Mouse (Mus musculus) cerebellum, adult 11-12 months (tissue): Measurements from ENCODE around the gene Tmem206.

Source experiments
- DNase-seq: peaks from one replicate; pipeline ENCODE4 v3.0.0; 2022

Gene Tmem206

DNA sequence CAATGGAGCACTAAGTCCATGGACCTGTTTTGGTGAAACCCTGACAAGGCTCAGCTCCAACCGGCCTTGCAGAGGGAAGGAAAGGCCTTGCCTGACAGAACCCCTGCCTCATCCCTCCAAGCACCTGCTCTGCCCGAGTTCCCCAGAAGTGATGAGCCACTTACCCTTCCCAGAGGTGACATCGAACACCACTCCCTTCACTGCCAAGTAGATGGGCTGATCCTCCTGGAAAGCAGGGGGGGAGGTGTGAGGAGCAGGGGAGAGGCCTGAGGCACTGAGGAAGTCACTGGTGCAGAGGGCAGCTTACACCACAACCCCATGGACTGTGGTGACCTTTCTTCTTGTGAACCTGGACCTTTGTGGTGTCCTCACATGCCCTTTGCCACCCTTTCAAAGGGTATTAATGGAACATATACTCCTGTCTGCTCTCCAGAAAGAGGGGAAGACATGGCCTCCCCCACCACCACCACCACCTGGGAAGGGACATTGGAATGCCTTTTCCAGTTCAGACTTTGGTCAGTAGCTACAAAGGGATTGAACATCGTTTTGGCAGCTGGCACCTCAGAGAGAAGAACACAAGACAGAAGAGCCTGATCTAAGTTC is 14.3 kb upstream of the Tmem206 start:
- no peak for DNase-seq

DNA sequence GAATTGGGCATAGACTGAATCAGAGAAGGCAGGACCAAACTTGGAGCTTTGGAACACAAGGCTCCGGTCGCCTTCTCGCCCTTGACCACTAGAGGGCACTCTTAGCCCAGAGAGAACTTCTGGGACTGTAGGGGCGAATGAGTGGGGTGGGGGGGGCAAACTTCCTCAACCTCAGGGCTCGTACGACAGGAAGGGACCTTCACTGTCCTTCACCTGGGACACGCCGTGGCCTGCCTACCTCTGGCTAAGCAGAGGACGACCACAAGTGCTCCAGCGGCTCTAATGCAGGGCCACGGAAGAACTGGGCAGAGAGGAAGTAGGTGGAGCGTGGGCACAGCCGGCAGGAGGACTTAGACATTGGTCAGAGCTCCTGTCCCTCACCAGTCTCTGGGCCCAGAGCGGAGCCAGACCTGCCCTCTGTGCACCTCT is 13.2 kb upstream of the Tmem206 start:
- peak; percentile 82 for DNase-seq

DNA sequence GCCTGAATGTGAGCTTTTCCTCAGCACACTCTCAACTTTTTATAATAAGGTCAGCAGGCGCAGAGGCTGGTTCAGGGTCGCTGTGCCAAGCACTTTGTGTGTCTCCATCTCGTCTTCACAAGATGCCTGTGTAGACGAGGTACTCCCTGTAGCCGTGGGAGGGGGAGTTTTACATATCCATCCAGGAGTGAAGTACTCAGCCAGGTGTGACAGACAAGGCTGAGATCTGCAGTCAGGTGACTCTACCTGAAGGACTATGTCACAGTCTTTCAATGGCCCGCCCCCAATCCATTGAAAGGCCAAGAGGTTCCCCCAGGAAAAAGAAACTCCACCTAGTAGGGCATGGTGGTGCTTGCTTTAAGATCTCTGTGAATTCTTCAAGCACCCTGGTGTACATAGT is 12.6 kb upstream of the Tmem206 start:
- DNase-seq = no peak

DNA sequence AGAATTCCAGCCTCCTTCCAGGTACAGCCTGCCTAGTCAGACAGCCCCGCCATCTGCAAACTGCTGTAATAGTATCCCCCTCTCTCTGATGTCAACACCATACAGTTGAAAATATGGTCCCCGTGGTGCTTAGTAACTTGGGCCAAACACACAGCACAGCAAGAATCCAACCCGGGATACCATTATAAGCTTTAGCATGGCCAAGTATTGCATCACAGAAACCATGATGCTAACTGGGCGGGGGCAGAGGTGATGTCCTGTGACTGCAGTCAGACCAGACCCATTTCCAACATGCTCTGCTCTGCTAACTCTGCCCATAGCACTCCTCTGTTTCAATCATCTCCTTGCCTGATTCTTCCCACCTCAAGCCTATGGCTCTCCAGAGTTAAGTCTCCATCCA is 11.8 kb upstream of the Tmem206 start:
- no peak for DNase-seq

DNA sequence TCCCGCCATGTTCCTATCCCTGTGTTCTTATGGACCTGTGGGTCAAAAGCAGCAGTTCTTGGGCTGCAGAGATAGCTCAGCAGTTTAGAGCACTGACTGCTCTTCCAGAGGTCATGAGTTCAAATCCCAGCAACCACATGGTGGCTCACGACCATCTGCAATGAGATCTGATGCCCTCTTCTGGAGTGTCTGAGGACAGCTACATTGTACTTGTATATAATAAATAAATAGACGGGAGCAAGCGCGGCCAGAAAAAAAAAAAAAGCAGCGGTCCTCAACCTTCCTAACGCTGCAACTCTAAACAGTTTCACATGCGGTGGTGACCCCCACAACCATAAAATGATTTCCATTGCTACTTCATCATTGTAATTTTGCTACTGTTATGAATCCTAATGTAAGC is 8.9 kb upstream of the Tmem206 start:
- DNase-seq = no peak

DNA sequence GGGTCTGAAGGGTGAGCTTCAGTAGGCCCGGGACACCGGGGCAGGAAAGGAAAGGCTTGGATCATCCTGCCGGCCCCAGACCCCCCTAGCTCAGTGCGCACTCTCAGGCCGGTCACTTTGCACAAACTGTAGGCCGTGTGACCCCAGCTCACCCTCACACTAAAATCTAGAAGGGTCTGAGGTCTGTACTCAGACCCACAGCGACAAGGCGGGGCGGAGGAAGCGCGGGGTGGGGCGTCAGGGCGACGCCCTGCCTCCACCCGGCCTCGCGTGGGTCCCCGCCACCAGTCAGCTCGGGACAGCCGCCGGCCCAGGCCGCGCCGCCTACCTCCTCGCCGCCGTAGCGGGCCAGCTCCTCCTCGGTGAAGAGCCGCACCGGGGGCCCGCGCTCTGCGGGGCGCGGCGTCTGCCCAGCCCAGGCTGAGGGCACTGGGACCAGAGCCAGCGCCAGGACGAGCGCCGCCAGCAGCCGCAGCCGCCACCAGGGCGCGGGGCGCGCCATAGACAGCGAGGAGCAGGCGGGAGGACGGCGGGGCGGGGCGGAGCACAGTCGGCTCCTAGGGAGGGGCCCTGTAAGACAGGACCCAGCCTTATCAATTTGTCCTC is 8.0 kb upstream of the Tmem206 start, which contains the start of gene Nenf:
TSS of gene Nenf (minus strand) at position 604 of the 606 bp plus-strand sequence.
- DNase-seq = peak; percentile 85

DNA sequence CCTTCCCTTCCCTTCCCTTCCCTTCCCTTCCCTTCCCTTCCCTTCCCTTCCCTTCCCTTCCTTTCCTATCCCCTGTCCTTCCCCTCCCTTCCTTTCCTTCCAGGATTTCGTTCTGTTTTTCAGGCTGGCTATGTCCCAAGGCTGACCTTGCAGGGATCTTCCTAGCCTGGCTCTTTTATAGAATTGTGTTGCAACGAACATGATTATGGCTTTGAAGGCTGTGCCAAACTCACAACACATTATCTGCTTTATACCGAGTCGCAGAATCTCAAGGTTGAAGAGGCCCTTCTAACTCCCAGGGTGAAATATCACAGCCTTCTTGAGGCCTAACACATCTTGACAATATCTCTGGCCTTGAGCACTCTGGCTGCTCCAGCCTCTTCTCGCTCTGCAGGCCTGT is 7.0 kb upstream of the Tmem206 start:
- no peak for DNase-seq

DNA sequence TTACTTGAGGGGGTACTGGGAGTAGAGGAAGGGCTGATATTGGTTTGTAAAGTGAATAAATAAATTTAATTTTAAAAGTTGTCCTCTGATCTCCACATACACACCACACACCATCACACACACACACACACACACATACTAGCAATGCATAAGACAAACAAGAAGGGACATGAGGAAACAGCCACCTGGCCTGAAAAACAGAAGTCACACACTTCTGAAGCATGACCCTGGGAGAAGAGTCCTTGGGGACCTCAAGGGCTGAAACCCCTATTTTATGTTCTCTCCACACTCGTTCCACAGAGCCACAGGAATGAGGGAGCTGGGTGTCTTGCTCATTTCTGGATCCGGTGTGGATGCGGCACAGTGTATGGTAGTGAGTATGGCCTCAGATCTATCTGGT is 2.3 kb upstream of the Tmem206 start:
- no peak for DNase-seq

DNA sequence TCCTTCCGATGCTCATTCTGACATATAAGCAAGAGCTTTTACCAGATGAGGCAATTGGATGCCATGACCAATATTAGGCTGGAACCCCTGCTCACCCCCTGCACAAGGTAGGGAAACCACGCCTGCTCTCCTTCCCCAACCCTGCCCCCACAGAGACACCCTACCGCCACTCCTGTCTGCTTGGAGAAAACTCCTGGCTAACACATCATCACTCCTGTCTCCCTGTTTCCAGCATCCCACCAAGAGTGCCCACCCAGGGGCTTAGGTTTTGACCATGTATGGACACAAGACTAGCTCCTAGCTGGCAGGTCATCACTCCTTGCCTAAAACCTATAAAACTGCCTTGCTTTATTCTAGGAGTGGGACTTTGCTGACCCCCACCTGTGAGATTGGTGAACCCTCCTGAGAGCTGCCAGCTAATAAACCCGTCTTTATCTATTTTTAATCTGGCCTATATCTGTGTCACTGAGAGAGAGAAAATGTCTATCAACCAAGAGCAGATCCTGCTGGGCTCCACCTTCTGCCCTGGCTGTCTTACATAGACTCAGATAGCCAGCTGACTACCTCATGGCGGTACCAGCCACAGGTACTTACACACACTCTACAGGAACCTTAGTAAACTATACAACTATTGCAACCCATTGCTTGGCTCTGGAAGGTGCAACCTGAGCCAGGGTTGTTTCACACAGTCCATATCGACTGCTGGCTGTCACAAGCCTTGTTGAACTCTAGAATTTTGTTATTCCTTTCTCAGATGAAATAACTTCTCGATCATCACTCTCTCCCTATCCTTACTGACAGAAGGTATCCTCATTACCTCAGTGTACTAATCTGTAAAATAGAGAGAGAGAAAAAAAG is 750 bp upstream of the Tmem206 start:
- DNase-seq = peak; percentile 51

DNA sequence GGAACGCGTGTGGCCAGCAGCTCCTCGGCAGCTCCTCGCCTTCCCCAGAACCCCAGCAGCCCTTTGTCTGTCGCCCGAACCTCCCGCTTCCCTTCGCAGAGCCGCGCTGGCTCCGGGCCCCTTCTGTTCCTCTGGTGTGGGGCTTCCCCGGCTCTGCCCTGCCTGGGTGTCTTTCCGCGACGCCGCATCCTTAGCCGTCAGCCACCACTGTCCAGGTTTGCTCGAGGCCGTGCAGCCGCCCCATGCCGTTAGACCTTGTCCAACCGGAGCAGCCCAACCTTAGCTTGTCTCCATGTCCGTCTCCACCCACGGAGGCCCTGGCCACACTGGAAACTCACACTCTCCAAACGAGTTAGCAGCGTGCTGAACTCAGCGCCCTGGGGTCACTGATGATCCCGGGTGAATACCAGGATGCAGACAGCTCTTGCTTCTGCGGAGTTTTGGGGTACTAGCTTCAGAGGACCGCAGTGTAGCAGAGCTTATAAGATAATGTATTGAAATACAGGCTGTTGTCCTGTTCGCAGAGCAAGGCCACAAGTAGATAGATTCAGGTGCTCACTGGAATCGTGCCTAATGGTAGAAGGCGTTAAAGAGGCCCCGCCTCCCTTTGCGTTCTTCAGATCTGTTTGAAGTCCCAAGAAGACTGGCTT is 646 bp downstream of the Tmem206 start:
- DNase-seq = peak; percentile 45

DNA sequence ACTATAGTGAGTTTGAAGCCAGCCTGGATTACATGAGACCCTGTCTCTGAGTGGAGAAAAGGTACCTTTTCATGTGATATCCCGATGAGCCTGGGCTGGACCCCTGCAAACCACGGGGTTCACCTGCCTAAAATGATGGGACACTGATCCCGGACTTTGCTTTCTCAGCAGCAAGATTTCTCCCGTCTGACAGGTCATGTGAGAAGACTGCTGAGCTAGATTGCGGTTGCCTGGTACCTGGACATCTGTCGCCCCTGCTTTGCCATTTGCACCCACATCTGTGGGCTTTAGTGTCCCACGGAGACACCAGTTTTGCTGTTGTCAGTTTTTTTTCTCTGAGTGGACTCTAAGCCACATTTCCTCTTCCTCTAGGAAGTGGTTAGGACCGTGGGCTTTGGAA is 1.5 kb downstream of the Tmem206 start:
- DNase-seq = no peak

DNA sequence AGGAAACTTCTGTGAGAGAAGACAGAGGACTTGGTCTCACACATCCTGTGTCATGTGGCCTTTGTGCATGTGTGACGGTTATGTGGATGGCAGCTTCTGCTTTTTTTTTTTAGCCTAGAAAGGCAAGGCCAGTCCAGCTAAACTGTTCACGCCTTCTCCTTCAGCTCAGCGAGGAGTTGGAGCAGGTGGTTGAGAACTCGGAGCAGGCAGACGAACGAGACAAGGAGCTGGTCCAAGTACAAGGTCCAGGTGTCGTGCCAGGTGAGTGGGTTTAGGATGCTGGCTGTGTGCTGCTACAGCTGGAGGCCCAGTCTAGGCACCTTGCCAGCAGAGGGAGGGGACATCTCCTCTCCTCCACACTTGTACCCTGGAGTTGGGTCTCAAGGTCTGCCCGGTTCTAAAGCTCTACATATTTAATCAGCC is 2.3 kb downstream of the Tmem206 start:
- DNase-seq = peak; percentile 48

DNA sequence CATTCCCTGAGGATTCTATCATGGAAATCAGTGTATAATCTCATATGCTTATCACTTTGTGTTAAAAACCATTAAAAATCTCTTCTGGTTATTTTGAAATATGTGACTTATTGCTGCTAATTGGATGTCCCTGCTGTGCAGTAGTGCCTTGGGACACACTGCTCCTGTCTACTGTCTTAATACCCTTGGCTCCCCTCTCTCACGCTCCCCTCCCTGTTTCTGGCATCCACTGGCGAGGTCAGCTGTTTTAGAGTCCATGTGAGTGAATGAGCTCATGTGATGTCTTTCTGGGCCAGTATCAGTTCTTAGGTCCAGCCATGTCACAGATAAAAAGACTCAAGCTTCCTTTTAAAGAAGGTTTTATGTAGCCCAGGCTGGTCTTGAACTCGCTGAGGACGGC is 4.6 kb downstream of the Tmem206 start:
- no peak for DNase-seq

DNA sequence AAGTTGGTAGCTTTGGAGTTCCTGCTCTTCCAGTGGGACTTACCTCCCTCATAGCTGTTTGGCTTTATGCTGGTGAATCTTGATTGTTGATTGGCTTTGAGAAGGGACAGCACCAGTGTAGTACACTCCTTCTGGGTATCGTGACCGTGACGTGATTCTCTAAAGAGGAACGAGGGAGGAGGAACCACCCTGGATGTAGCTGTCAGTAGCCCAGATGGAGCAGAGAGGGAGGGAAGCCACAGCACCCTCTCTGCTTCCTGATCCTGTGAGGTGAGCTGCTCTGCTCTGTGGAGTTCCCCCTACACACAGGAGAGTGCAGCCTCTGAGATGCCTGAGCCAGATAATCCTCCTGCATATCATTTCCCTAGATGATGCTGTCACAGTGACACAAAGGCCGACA is 8.8 kb downstream of the Tmem206 start:
- DNase-seq = no peak

DNA sequence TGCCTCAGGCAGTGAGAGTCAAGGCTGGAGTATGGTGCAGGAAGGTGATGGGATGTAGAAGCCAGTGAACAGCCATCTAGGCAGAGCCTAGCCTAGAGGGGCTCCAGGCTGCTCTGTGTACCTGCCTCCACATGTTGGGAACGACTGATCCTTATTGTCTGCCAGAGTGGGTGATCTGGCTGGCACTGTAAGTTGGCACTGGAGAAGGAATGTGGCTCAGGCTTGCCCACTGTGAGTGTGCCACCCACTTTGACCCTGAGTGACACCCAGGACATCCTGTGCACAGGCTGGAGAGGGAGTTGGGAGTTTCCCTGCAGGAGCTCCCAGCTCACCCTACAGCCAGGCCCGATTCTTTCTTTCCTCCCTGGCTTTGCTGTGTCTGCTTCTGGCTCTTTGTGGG is 14.2 kb downstream of the Tmem206 start:
- DNase-seq = no peak

DNA sequence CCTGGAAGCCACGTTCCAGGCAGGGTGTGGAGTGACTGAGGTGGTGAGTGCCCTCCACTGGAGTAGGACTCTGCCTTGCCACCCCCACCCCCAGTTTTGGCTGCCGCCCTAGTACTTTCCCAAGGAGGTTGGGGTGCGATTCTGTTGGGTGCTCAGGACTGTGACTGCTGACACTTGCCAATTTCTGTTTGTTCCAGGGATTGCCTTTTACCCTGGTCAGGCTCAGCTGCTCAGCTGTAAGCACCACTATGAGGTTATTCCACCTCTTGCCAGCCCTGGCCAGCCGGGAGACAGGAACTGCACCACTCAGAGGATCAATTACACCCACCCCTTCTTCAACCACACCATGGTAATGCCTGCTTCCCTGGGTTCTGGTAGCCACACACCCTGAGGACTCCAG is 14.8 kb downstream of the Tmem206 start:
- no peak for DNase-seq

DNA sequence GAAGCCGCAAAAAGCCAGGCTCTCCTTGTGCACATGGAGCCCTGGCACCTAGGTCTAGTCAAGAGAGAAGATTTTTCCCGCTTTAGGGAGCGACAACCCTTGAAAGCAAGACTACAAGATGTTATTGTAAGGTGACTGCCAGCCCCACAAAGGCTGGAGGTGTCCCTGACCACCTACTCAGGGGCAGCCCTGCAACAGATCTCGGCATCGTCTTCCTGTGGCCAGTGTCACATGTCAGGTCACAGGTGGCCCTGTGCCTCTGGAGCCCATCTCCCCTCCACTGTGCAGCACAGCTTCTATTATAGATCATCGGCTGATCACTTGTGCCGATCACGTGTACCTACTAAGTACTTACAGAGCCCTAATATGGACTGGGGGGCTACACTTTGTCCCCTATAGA is 21.9 kb downstream of the Tmem206 start:
- DNase-seq = no peak

DNA sequence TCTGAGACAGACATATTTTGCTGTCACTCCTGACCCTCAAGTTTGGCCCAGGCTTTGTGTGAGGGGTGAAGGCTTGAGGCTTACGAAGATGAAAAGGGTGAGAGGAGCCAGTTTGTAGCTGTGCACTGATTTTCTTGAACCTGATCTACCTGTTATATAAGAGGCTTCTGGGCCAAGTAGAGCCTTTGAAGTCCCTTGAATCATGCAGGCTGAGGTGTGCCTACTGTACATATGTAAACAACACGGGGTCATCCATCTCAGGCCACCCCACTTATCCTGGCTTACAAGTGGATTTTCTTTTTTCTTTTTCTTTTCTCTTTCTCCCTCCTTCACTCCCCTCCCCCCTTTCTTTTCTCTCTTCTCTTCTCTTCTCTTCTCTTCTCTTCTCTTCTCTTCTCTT is 22.9 kb downstream of the Tmem206 start:
- DNase-seq = no peak

DNA sequence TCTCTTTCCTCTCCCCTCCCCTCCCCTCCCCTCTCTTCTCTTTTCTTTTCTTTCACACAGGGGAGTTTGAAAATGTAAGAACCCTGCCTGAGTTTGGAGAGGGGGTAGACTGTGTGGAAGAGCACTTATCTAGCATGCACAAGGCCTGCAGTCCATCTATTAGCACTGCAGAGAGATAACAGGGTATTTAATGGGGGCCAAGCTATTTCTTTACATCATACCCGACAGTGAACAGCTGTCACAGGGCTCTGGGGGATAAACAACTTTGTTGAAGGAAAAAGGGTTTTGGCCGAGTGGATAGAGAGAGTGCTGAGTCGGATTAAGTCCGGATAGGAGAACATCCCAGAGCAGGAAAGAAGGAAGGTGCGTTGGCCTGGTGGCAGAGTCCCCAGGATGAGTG is 23.3 kb downstream of the Tmem206 start:
- DNase-seq = no peak

DNA sequence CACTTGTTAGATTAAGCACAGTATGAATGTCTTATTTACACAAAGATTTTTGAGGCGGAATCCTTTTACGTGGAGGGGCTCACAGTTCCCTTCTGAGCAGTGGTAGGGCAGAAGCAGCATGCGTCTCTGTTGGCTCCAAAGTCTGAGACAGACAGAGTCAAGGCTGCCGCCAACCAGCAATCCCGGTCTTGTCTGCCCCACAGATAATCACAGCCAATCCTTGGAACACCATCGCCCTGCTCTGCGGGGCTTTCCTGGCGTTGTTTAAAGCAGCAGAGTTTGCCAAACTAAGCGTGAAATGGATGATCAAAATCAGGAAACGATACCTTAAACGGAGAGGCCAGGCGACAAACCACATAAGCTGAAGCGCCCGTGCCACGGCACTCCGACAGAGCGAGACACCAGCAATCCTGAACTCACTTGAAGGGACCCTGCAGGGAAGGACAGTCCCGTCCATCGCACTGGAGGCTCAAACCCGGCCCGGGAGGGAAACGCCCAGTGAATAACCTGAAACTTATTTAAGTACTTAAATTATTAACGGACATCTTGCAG is 23.9 kb downstream of the Tmem206 start:
- no peak for DNase-seq

DNA sequence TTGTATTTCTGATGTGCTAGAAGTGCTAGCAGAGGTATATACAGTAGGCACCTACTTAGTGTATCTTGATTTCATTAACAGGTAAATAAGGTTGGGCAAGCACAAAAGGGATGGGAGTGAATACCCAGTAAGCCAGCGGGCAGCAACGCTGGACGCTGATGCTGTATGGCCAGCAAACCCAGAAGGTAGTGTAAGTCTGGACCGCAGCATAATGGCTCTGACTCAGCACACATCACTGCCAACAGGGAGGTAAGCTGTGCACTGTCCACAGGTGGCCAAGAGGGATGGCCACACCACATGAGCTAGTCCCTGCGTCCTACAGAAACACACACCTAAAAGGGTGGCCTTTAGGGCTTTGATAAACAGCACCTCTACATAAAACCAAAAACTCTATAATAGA is 24.6 kb downstream of the Tmem206 start:
- no peak for DNase-seq

DNA sequence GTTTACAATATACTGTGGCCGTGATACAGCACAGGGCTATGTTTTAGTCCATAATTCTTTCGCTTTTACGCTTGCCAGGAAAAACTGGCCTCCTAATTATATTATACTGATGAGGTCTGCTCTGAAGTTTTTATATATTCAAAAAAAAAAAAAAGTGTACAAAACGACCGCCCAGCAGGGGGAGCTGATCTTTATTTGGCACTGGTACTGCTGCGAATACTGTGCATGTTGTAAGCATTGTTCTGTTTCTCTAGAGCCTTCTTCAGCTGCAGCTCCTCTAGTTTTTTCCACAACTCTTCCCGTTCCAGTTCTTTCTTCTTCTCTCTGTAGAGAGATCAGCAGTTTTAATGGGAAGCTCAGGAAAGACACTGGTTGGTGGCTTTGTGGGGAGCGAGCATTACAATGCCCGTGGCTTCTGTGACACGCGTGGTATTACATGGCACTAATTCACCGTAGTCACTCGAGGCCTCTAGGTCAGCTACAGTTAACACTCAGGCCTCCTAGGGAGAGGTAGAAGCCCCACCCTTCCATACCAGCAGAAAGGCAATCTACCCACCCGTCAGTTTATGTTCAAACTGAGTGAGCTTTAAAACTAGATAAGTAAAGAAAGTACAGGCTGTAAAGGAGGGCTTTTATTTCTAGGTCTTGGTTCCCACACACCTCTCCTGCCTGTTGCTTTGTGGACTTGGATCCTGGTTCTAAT is 27.2 kb downstream of the Tmem206 start:
- no peak for DNase-seq

DNA sequence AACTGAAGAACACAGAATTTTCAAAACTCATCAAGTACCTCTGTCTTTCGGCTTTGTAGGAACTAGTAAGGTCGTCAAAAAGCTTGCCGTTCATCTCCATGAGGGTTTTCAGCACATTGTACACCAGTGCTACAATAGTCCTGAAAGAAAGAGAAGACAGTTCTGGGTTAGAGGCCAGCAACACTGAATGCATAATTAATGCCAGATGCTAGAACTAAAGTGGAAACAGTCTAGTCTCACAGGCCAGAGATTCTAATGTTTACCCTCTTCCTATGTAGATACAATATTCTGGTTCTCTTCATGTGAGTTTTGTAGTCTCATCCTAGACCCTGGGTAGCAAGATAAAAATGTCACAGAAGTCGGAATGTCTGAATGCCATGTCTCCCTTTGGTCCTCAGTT is 28.1 kb downstream of the Tmem206 start:
- no peak for DNase-seq
